Mouse (Mus musculus): Measurements from ENCODE around the gene Pygm.
A peak's percentile ranks its signal among the peaks of the same experiment; 100 is the strongest.

Pygm gene

GRCm38 (mm10) chr19:6352107-6352505 is 32.1 kb upstream of the Pygm start:
- no peak for DNase-seq (ENCODE audit: low spot score in 2 of 2)

- DNase-seq (ENCODE audit: low spot score in 2 of 2) = peak in 1 of 2 experiments; percentile 12
These were observed 30.2 kb upstream of the Pygm start for GRCm38 (mm10) chr19:6354030-6354429.

DNA sequence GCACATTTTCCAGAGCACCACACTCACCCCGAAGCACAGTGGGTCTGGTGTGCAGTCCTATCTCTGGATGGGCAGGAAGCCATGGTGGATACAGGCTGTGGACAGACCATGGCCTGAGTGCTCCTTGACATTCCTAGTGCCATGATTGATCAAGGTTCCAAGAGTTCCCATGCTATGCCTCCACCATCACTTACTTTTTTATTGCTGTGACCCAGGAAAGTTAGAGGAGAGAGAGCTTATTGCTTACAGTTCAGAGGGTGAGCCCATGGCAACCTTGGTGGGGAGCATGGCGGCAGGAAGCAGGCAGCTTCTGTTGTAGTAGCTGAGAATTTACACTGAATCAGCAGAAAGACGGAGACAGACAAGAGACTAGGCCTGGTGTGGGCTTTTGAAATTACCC is 22.9 kb upstream of the Pygm start:
- no peak for DNase-seq (ENCODE audit: low spot score in 2 of 2)

GRCm38 (mm10) chr19:6363091-6363410 is 21.1 kb upstream of the Pygm start:
- no peak for DNase-seq (ENCODE audit: low spot score in 2 of 2)

- peak; percentile 100 for DNase-seq (ENCODE audit: low spot score in 2 of 2)
These were observed 20.6 kb upstream of the Pygm start, which contains the start of gene Sf1 for GRCm38 (mm10) chr19:6363411-6364240. Gene Sf1, plus strand, starts transcription at chr19:6363690.

DNA sequence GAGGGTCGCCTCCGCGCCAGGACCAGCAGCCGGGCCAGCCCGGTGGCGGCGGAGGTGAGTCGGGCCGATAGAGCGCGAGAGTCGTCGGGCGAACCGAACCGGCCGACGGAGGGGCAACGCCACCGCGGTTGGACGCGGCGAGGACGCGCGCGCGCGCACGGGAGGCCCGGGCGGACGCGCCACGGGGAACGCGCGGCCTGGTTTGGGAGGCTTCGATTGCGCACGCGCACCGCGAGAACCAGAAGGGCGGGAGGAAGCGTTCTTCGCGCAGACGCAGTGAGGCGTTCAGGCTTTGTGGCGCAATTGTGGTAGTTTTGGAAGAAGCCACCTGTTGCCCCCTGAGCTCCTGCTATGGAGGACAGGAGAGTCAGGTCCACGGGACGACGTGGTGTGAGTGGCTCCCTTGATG is 19.9 kb upstream of the Pygm start:
- DNase-seq (ENCODE audit: low spot score in 2 of 2) = peak; percentile 93 to 98

- no peak for DNase-seq (ENCODE audit: low spot score in 2 of 2)
These were observed 19.4 kb upstream of the Pygm start for GRCm38 (mm10) chr19:6364842-6365241.

GRCm38 (mm10) chr19:6370175-6370574 is 14.0 kb upstream of the Pygm start:
- DNase-seq (ENCODE audit: low spot score in 2 of 2) = no peak

GRCm38 (mm10) chr19:6372433-6372832 is 11.8 kb upstream of the Pygm start:
- no peak for DNase-seq (ENCODE audit: low spot score in 2 of 2)

DNA sequence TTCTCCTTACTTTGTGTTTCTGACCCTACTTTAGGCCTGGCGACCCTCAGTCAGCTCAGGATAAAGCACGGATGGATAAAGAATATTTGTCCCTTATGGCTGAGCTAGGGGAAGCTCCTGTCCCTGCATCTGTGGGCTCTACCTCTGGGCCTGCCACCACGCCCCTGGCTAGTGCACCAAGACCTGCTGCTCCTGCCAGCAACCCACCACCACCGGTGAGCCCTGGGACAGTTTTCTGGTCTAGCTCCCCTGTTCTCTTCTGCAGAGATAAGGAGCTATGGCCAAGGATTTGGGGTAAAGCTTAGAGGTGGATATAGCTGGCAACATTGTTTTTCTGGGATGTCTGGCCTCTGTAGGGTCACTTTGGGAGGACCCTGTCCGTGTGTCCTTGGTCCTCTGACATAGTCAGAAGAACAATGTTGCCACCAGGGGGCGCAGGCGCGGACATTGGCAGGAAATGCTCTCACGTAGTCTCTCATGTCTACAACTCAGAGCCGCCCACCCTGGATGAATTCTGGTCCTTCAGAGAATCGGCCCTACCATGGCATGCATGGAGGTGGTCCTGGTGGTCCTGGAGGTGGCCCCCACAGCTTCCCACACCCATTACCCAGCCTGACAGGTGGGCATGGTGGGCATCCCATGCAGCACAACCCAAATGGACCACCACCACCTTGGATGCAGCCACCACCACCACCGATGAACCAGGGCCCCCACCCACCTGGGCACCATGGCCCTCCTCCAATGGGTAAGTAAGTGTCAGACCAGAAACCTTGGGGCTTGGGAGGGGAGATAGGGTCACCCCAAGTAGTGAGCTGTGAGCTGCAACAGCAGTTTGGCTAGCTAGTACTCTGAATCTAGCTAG is 10.4 kb upstream of the Pygm start:
- DNase-seq (ENCODE audit: low spot score in 2 of 2) = peak; percentile 82 to 96

DNA sequence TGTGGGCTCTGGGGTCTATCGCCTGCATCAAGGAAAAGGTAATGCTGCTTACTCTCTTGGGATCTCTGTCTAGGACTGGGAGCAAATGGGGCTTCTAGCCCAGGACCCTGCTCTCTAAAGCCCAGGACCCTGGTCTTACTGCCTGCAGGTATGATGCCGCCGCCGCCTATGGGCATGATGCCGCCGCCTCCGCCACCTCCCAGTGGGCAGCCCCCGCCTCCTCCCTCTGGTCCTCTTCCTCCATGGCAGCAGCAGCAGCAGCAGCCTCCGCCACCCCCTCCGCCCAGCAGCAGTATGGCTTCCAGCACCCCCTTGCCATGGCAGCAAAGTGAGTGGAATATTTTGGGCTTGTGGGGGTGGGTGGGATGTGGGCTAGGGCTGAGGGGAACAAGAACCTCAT is 9.6 kb upstream of the Pygm start:
- no peak for DNase-seq (ENCODE audit: low spot score in 2 of 2)

DNA sequence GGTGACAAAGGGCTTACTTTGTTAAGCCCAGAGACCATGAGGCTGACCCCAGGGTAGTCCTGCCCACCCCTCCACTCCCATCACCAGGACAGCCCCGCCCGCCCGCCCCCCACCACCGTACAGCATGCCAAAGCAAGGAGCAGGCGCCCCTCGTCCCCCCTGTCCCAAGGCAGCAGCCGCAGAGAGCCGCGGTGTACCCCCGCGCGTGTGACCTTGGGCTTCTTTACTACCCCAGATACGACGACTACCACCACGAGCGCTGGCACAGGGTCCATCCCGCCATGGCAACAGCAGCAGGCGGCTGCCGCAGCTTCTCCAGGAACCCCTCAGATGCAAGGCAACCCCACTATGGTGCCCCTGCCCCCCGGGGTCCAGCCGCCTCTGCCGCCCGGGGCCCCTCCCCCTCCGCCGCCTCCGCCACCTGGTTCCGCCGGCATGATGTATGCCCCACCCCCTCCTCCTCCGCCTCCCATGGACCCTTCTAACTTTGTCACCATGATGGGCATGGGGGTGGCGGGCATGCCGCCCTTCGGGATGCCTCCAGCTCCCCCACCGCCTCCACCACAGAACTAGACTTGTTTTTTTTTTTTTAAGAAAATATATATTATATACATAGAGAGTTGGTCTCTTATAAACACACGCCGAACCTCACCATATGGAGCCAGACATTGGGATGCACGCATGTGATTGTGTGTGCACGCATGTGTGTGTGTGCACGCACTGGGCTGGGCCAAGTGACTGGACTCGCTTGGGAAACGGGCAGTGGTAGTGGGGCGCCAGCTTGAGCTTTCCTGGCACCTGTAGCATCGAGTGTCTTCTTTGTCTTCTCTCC is 8.6 kb upstream of the Pygm start:
- DNase-seq (ENCODE audit: low spot score in 2 of 2) = no peak

DNA sequence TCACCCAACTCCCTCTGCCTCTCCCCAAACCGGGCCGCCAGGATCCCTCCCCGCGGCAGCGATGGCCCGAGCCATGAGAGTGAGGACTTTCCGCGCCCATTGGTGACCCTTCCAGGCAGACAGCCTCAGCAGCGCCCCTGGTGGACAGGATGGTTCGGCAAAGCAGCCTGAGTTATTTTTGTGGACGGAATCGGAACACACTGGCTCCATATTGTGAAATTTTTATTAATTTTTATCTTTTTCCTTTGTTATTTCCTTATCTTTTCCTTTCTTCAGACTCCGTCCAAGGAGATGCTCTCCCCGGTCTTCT is 8.0 kb upstream of the Pygm start:
- DNase-seq (ENCODE audit: low spot score in 2 of 2) = peak; percentile 52 to 84

DNA sequence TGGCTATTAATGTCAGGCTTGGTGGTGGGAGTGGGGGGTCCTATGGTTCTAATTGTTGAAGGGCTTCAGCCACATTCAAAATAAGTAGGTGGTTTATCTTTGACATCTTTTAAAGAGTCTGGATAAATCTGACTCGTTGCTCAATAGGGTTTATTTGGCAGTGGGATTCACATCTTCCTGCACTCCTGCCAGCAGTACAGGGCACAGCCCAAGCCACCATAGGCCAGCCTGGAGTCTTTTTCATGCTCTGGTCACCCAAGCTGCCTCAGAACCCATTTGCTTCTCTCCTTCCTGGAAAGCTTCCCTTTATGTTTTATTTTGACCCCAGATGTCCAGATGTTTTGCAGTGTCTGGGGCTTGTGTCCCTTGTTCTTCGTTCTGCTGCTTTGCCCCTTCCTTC is 7.6 kb upstream of the Pygm start:
- DNase-seq (ENCODE audit: low spot score in 2 of 2) = no peak

DNA sequence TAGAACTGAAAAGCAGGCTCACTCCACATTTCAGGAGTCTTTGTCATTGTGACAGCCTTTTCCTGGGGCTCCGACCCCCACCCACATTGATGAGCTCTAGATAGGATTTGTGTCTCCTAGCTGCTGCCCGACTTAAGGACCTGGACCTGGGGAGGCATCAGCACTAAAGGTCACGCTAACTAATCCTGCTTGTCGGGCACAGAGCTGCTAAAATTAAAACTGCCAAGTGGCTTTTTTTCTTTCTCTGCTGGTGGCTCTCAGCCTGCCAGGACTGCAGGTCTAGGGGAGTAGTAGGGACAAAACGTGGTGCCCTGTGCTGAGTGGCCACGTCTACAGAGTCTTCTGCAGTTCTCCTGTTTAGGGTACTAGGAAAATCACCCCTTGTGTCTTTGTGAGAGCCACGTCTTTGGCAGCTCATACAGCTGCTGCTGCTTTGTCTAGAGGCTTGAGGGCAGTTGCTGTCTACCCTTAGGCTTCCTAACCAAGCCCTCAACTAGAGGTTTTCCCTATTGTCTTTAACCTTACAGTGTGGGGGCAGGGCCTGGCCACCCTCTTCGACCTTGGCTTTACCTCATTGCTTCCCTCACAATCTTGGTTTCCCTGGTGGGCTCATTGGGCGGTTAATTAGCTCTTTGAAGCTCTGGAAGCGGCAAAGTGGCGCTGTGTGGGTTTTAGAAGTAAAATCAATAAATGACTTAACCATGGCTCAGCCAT is 6.7 kb upstream of the Pygm start:
- no peak for DNase-seq (ENCODE audit: low spot score in 2 of 2)

GRCm38 (mm10) chr19:6380411-6381166 is 3.6 kb upstream of the Pygm start:
- no peak for DNase-seq (ENCODE audit: low spot score in 2 of 2)

GRCm38 (mm10) chr19:6381238-6381637 is 3.0 kb upstream of the Pygm start:
- no peak for DNase-seq (ENCODE audit: low spot score in 2 of 2)

DNA sequence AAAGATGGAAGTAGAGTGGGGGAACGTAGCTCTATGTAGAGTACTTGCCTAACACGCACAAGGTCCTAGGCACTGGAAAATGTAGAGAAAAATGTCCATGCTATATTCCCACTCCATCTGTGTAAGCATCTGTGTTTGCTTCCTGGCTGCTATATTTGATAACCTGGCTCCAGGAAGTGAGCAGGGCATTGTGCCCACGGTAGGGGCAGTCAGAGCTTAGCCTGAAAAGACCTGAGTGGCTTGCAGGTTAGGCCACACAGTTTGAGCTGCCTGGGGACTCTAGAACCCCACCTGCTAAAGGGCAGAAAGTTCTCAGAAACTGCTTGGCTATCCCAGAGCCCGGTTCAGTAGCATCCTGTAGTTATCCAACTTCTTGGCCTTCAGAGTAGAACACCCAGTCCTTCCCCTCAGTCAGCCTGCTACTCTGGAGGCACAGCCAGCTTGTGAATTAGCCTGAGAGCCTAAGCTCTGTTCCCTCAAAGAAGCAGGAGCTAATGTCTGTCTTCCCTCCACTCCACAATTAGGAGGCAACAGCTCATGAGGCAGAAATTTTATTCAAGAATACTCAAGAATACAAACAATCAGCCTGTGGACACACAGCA is 1.8 kb upstream of the Pygm start:
- no peak for DNase-seq (ENCODE audit: low spot score in 2 of 2)

DNA sequence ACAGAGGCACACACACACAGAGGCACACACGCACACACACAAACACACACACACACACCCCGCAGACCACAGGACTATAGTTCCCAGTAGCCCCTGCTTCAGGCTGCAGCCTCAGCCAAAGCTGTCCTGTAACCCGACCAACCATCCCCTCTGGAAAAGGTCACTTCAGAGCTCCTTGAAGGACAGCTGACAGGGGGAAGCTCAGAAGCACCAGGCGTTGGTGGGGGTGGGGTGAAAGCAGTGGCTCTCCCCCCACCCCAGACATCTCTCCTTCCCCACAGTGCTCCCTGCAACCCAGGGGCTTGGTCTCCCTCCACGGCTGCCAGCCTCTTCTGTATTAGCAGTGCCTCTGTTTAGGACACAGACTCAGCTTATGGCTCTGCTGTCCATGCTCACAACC is 729 bp upstream of the Pygm start:
- DNase-seq (ENCODE audit: low spot score in 2 of 2) = no peak

DNA sequence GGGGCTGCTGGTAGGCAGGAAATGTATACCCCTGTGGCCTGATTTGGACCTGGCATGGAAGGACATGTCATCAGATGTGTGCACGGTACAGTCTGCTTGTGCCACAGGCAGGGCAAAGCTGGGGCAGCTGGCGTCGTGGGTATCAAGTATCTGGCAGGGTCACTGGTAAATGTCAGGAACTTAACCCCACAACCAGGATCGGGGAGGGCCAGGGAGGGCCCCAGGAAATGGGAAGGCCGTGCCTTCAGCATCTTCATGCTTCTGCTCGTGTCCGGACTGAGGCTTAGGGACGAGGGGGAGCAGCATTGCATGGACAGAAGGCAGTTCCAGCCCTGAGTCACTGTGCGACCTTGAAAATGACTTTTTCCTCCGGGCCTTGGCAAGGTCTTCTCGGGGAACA is 755 bp downstream of the Pygm start:
- no peak for DNase-seq (ENCODE audit: low spot score in 2 of 2)

GRCm38 (mm10) chr19:6385419-6385818 is 1.2 kb downstream of the Pygm start:
- DNase-seq (ENCODE audit: low spot score in 2 of 2) = no peak

Measured in spleen, postnatal 4 days (tissue).